Mouse (Mus musculus) small intestine, adult 2 months (tissue): ENCODE measurements around the gene Ppp1r1c. TPM values are rescaled to one million over a fixed set of nuclear protein-coding genes. Genes with fewer than 3 reads are reported as not detected.

Experiments
- H3K27ac ChIP-seq: fragments of 200-500 bp; 2 replicates; pipeline ENCODE4 v1.5.1; 2012; ENCODE audit warnings: low read depth, low read length, control low read depth, inconsistent platforms; ENCODE audit not compliant: insufficient read depth
- H3K27me3 ChIP-seq: fragments of 200-500 bp; 2 replicates; pipeline ENCODE4 v1.6.1; 2012; ENCODE audit warnings: mild to moderate bottlenecking, moderate library complexity, low read length, inconsistent platforms; ENCODE audit not compliant: control insufficient read depth, insufficient read depth
- H3K36me3 ChIP-seq: fragments of 200-500 bp; 2 replicates; pipeline ENCODE4 v1.6.1; 2012; ENCODE audit warnings: mild to moderate bottlenecking, low read length, control low read depth, inconsistent platforms; ENCODE audit not compliant: control insufficient read depth, insufficient read depth
- H3K4me1 ChIP-seq: fragments of 200-500 bp; 2 replicates; pipeline ENCODE4 v1.6.1; 2012; ENCODE audit warnings: low read length, inconsistent platforms, mixed read lengths; ENCODE audit not compliant: control insufficient read depth, insufficient read depth, insufficient read length
- H3K4me3 ChIP-seq: fragments of 200-500 bp; 2 replicates; pipeline ENCODE4 v1.5.1; 2012; ENCODE audit warnings: low read depth, mild to moderate bottlenecking, control low read depth, inconsistent platforms, low read length, moderate library complexity
- CTCF ChIP-seq: fragments of 200-500 bp; IDR thresholded peaks from 2 replicates; pipeline ENCODE4 v1.5.1; 2012; ENCODE audit warnings: low read depth, mild to moderate bottlenecking, control low read depth, inconsistent platforms, low read length, moderate library complexity, mixed read lengths; ENCODE audit not compliant: insufficient replicate concordance, insufficient read length; ENCODE audit errors: extremely low read depth
- POLR2A ChIP-seq: fragments of 200-500 bp; IDR thresholded peaks from 2 replicates; pipeline ENCODE4 v1.6.1; 2012; ENCODE audit warnings: low read depth, mild to moderate bottlenecking, control low read depth, inconsistent platforms, low read length, moderate library complexity
- WGBS: fragments of 180-500 bp; shearing (Covaris S2); methylation state at CpG from one replicate; pipeline ENCODE4 v1.1.7; 2018; 5-methylcytosine and 5-hydroxymethylcytosine counted together
- polyA plus RNA-seq: library from polyadenylated mRNA; depleted of rRNA; stranded (reverse); fragments of >200 nt; gene quantifications from 2 replicates; pipeline ENCODE4 v1.2.3, GENCODE M21; 2012

Ppp1r1c gene
- polyA plus RNA-seq, 1 experiment: not detected

GRCm38 (mm10) chr2:79744164-79744563, 36.6 kb downstream of the Ppp1r1c start:
- TF ChIP-seq POLR2A: no peak
- TF ChIP-seq CTCF: no peak
- no peak overlapping the region for H3K4me3 ChIP-seq
- no peaks in the 10 kb centered on the region for H3K4me1 ChIP-seq
- no peaks in the 10 kb centered on the region for H3K36me3 ChIP-seq
- WGBS: 90% methylated on average over 4 of the region's 4 CpGs
- H3K27ac ChIP-seq: no peak overlapping the region
- H3K27me3 ChIP-seq: no peaks in the 10 kb centered on the region; the same call in 1 of the 2 replicates

DNA sequence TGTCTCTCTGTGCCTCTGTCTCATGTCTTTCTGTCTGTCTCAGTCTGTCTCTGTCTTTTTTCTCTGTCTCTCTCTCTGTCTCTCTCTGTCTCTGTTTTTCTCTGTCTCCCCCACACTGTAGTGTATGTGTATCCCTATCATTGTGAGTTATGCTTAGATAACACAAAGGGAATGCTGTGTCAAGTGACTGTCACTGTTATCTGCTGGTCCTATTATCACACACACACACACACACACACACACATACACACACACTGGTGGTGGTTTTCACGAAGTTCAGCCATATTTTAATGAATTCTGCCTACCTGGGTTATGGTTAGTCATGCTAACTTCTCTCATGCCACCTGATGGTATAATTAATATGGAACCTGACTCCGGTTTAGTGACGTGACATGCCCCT, 44.1 kb downstream of the Ppp1r1c start:
- H3K36me3 ChIP-seq: no peaks in the 10 kb centered on the region
- no peaks in the 10 kb centered on the region for H3K4me1 ChIP-seq
- no peak overlapping the region for H3K27ac ChIP-seq
- H3K4me3 ChIP-seq: no peak overlapping the region
- TF ChIP-seq CTCF (no peak), POLR2A (no peak)
- H3K27me3 ChIP-seq: no peaks in the 10 kb centered on the region
- 67% methylated on average over 3 of the region's 3 CpGs for WGBS

- Histone ChIP-seq H3K27ac (no peak overlapping the region), H3K4me1 (no peaks in the 10 kb centered on the region), H3K27me3 (no peaks in the 10 kb centered on the region), H3K36me3 (no peaks in the 10 kb centered on the region), H3K4me3 (no peak overlapping the region)
- no peak for TF ChIP-seq POLR2A
- TF ChIP-seq CTCF: no peak
- WGBS: 78% methylated on average over 4 of the region's 4 CpGs
These were observed 52.4 kb downstream of the Ppp1r1c start for GRCm38 (mm10) chr2:79760018-79760417.

DNA sequence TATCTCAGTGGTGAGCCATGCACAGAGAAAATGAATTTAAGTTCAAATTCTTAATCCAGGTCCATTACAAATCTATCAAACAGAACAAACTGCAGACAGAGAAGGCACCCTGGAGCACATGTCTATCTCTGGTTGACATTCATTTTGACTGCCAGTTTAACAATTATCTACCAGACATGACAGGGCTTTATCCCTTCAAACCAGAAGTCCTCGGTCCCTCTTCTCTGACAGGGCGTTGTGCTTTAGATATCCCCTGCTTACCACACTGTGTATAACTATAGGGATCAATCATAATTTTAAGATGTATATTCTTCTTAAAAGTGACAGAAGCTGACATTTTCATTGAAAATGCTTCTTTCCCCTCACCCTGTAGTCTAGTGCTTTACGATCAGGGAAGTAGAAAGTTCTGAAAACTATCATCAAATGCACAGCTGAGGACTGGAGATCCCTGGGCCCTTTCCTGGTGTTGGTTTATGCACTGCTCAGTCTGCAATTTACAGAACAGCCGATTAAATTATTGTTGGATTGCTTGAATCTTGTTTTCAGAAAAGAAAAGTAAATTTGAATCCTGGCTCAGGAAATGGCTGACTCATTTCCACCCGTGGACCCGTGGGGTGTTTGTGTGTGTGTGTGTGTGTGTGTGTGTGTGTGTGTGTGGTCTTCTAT, 55.3 kb downstream of the Ppp1r1c start:
- Histone ChIP-seq H3K27ac (no peak overlapping the region), H3K4me1 (no peaks in the 10 kb centered on the region), H3K27me3 (no peaks in the 10 kb centered on the region), H3K36me3 (no peaks in the 10 kb centered on the region), H3K4me3 (no peak overlapping the region)
- 71% methylated on average over 6 of the region's 6 CpGs for WGBS
- TF ChIP-seq POLR2A: no peak
- TF ChIP-seq CTCF: no peak

- H3K27me3 ChIP-seq: no peaks in the 10 kb centered on the region
- no peak for TF ChIP-seq POLR2A
- no peak for TF ChIP-seq CTCF
- H3K27ac ChIP-seq: no peak overlapping the region
- H3K36me3 ChIP-seq: no peaks in the 10 kb centered on the region
- no peaks in the 10 kb centered on the region for H3K4me1 ChIP-seq
- WGBS: 61% methylated on average over 3 of the region's 3 CpGs
- H3K4me3 ChIP-seq: no peak overlapping the region
These were observed 57.5 kb downstream of the Ppp1r1c start for GRCm38 (mm10) chr2:79765032-79765431.

DNA sequence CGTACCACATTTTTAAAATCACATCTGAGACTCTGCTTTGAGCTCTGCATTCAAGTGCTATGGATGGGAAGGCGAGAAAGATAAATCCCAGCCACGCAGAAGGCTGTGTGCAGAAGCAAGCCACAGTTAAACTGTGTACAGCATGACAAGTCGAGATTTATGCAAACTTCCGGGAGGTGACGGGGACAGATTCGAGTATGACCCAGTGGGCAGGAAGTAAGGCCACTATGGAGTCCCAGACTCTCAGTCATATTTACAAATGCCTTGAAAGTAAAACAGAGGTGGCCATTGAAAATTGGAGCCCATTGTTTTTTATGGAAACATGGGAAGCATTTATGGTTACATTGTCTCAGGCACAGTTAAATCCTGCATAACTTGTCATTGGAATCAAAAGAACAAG, 58.1 kb downstream of the Ppp1r1c start:
- Histone ChIP-seq H3K27ac (no peak overlapping the region), H3K4me3 (no peak overlapping the region), H3K4me1 (no peaks in the 10 kb centered on the region), H3K36me3 (no peaks in the 10 kb centered on the region), H3K27me3 (no peaks in the 10 kb centered on the region)
- TF ChIP-seq POLR2A (no peak), CTCF (no peak)
- WGBS: 67% methylated on average over 7 of the region's 7 CpGs

DNA sequence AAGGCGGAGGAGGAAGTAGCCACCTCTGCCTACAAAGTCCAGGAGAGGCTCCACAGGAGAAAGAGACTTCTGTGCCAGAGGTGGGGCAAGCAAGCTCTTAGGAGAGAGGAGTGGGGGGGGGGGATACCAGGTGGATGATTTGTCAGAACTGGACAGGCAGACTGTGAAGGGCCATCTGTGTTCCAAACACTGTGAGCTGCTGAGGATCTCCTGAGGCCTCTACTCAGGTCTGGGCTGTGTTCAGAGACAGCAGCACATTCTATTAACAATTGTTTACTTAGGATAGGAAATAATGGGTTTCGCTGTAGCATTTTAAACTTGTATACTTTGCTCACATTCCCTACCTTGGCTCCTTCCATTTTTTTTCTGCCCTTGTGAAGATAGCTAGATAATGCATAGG, 61.0 kb downstream of the Ppp1r1c start:
- Histone ChIP-seq H3K36me3 (no peaks in the 10 kb centered on the region), H3K4me3 (no peak overlapping the region), H3K27me3 (no peaks in the 10 kb centered on the region), H3K27ac (no peak overlapping the region), H3K4me1 (no peaks in the 10 kb centered on the region)
- no peak for TF ChIP-seq POLR2A
- TF ChIP-seq CTCF: no peak
- WGBS: 66% methylated on average over 2 of the region's 2 CpGs
